Mouse (Mus musculus) stomach, embryonic 14.5 days (tissue): ENCODE measurements around the gene Trip4. TPM values are rescaled to one million over a fixed set of nuclear protein-coding genes. Genes with fewer than 3 reads are reported as not detected.
A peak's percentile ranks its signal among the peaks of the same experiment; 100 is the strongest.

Experiments used
- ATAC-seq: fragments of 200-750 bp; cut with Nextera tagmentation; 2 replicates; pipeline ENCODE4 v1.8.0; 2017; ENCODE audit warnings: low read depth, moderate TSS enrichment; ENCODE audit not compliant: insufficient number of reproducible peaks, insufficient read depth, low FRiP score
- H3K27ac ChIP-seq: fragments of 300-500 bp; sonication (generic); 2 replicates; pipeline ENCODE4 v1.5.1; 2014; ENCODE audit warnings: mild to moderate bottlenecking, low read length, moderate library complexity, mixed read lengths
- H3K27me3 ChIP-seq: fragments of 300-500 bp; sonication (generic); 2 replicates; pipeline ENCODE4 v1.6.1; 2014; ENCODE audit warnings: low read length, control low read depth, mixed read lengths; ENCODE audit not compliant: control insufficient read depth, insufficient read depth
- H3K36me3 ChIP-seq: fragments of 300-500 bp; sonication (generic); 2 replicates; pipeline ENCODE4 v1.6.1; 2014; ENCODE audit warnings: mild to moderate bottlenecking, control low read depth, low read length, moderate library complexity, mixed read lengths; ENCODE audit not compliant: control insufficient read depth, insufficient read depth
- H3K4me1 ChIP-seq: fragments of 300-500 bp; sonication (generic); 2 replicates; pipeline ENCODE4 v1.6.1; 2014; ENCODE audit warnings: low read length, control low read depth, mixed read lengths; ENCODE audit not compliant: control insufficient read depth, insufficient read depth
- H3K4me2 ChIP-seq: fragments of 300-500 bp; sonication (generic); replicated peaks from 2 replicates; pipeline ENCODE4 v1.6.1; 2014; ENCODE audit warnings: low read depth, low read length, control low read depth
- H3K4me3 ChIP-seq: fragments of 300-500 bp; sonication (generic); 2 replicates; pipeline ENCODE4 v1.5.1; 2014; ENCODE audit warnings: low read depth, low read length, control low read depth
- H3K9ac ChIP-seq: fragments of 300-500 bp; sonication (generic); replicated peaks from 2 replicates; pipeline ENCODE4 v1.6.1; 2014; ENCODE audit warnings: low read depth, mild to moderate bottlenecking, control low read depth, low read length, moderate library complexity, mixed read lengths
- H3K9me3 ChIP-seq: fragments of 300-500 bp; sonication (generic); 2 replicates; pipeline ENCODE4 v1.6.1; 2016; ENCODE audit warnings: low read depth, low read length, control low read depth; ENCODE audit not compliant: control insufficient read depth
- WGBS: fragments of 180-500 bp; shearing (Covaris S2); extraction: QIAGEN DNeasy Blood & Tissue Kit; methylation state at CpG from one replicate; pipeline ENCODE4 v1.1.7; 2014; 5-methylcytosine and 5-hydroxymethylcytosine counted together
- polyA plus RNA-seq: library from polyadenylated mRNA; unstranded; fragments of >200 nt; fragmentation: Nextera tagmentation; extraction: Ambion mirVana; gene quantifications from 2 replicates; pipeline ENCODE4 v1.2.1, GENCODE M21; 2014

The Trip4 gene
- polyA plus RNA-seq, 1 experiment from 2014 or later: 35.1 TPM

GRCm38 (mm10) chr9:65826226-65826587 lies 82.4 kb downstream of the Trip4 start:
- peak overlapping the region; percentile 62 for H3K4me2 ChIP-seq
- WGBS: 2% methylated on average over 4 of the region's 4 CpGs
- peak overlapping the region; percentile 89; the same call in 1 of the 2 replicates for H3K9ac ChIP-seq
- no peaks in the 10 kb centered on the region for H3K27me3 ChIP-seq
- H3K4me1 ChIP-seq: peaks cover 31% of the 10 kb centered on the region
- H3K36me3 ChIP-seq: no peaks in the 10 kb centered on the region
- H3K27ac ChIP-seq: peak overlapping the region; percentile 98
- H3K4me3 ChIP-seq: peak overlapping the region; percentile 73
- peak; percentile 28; the same call in 1 of the 2 replicates for ATAC-seq
- H3K9me3 ChIP-seq: no peaks in the 10 kb centered on the region

GRCm38 (mm10) chr9:65823716-65824462 lies 84.7 kb downstream of the Trip4 start:
- H3K27ac ChIP-seq: no peak overlapping the region

GRCm38 (mm10) chr9:65822011-65822410 lies 86.6 kb downstream of the Trip4 start:
- H3K9ac ChIP-seq: no peak overlapping the region
- H3K4me1 ChIP-seq: peaks cover 24% of the 10 kb centered on the region
- no peak for ATAC-seq
- H3K4me3 ChIP-seq: no peak overlapping the region
- H3K27ac ChIP-seq: no peak overlapping the region
- H3K27me3 ChIP-seq: no peaks in the 10 kb centered on the region
- H3K36me3 ChIP-seq: no peaks in the 10 kb centered on the region
- no peaks in the 10 kb centered on the region for H3K9me3 ChIP-seq
- 85% methylated on average over 4 of the region's 4 CpGs for WGBS
- no peak overlapping the region for H3K4me2 ChIP-seq

More at GRCm38 (mm10) chr9:65823716-65824462, 84.7 kb downstream of the Trip4 start:
- Histone ChIP-seq H3K36me3 (no peaks in the 10 kb centered on the region), H3K4me2 (no peak overlapping the region), H3K9ac (no peak overlapping the region), H3K9me3 (no peaks in the 10 kb centered on the region), H3K4me1 (peaks cover 31% of the 10 kb centered on the region), H3K27me3 (no peaks in the 10 kb centered on the region), H3K4me3 (no peak overlapping the region)
- WGBS: 65% methylated on average over 10 of the region's 10 CpGs
- no peak for ATAC-seq

GRCm38 (mm10) chr9:65820301-65820700 lies 88.3 kb downstream of the Trip4 start:
- Histone ChIP-seq H3K36me3 (no peaks in the 10 kb centered on the region), H3K4me3 (no peak overlapping the region), H3K4me1 (peaks cover 15% of the 10 kb centered on the region), H3K27ac (no peak overlapping the region), H3K27me3 (no peaks in the 10 kb centered on the region), H3K9ac (no peak overlapping the region), H3K4me2 (no peak overlapping the region), H3K9me3 (no peaks in the 10 kb centered on the region)
- ATAC-seq: no peak
- WGBS: 79% methylated on average over 2 of the region's 2 CpGs

GRCm38 (mm10) chr9:65818402-65818801 lies 90.2 kb downstream of the Trip4 start:
- H3K9me3 ChIP-seq: no peaks in the 10 kb centered on the region
- WGBS: 84% methylated on average over 2 of the region's 2 CpGs
- H3K27me3 ChIP-seq: no peaks in the 10 kb centered on the region
- no peak overlapping the region for H3K9ac ChIP-seq
- ATAC-seq: no peak
- H3K4me1 ChIP-seq: peaks cover 1% of the 10 kb centered on the region
- H3K36me3 ChIP-seq: no peaks in the 10 kb centered on the region
- no peak overlapping the region for H3K27ac ChIP-seq
- no peak overlapping the region for H3K4me2 ChIP-seq
- H3K4me3 ChIP-seq: no peak overlapping the region

- no peak overlapping the region for H3K9ac ChIP-seq
- H3K36me3 ChIP-seq: no peaks in the 10 kb centered on the region
- no peak overlapping the region for H3K27ac ChIP-seq
- no peak for ATAC-seq
- H3K4me3 ChIP-seq: no peak overlapping the region
- no peaks in the 10 kb centered on the region for H3K9me3 ChIP-seq
- no peaks in the 10 kb centered on the region for H3K4me1 ChIP-seq
- H3K4me2 ChIP-seq: no peak overlapping the region
- WGBS: 48% methylated on average over 2 of the region's 2 CpGs
- no peaks in the 10 kb centered on the region for H3K27me3 ChIP-seq
Observed at GRCm38 (mm10) chr9:65812841-65813240, 95.8 kb downstream of the Trip4 start.

GRCm38 (mm10) chr9:65811784-65812183 lies 96.8 kb downstream of the Trip4 start:
- Histone ChIP-seq H3K27me3 (no peaks in the 10 kb centered on the region), H3K4me2 (no peak overlapping the region), H3K27ac (no peak overlapping the region), H3K4me1 (no peaks in the 10 kb centered on the region), H3K9ac (no peak overlapping the region), H3K4me3 (no peak overlapping the region), H3K36me3 (no peaks in the 10 kb centered on the region), H3K9me3 (no peaks in the 10 kb centered on the region)
- no peak for ATAC-seq
- 83% methylated on average over 1 of the region's 1 CpGs for WGBS

GRCm38 (mm10) chr9:65807818-65808217 lies 100.8 kb downstream of the Trip4 start:
- Histone ChIP-seq H3K4me3 (no peak overlapping the region), H3K4me2 (no peak overlapping the region), H3K27me3 (no peaks in the 10 kb centered on the region), H3K36me3 (no peaks in the 10 kb centered on the region), H3K9ac (no peak overlapping the region), H3K4me1 (no peaks in the 10 kb centered on the region), H3K9me3 (no peaks in the 10 kb centered on the region), H3K27ac (no peak overlapping the region)
- no peak for ATAC-seq
- WGBS: 41% methylated on average over 1 of the region's 1 CpGs

GRCm38 (mm10) chr9:65807251-65807650 lies 101.3 kb downstream of the Trip4 start:
- no peak overlapping the region for H3K27ac ChIP-seq
- no peak overlapping the region for H3K9ac ChIP-seq
- no peak overlapping the region for H3K4me3 ChIP-seq
- no peaks in the 10 kb centered on the region for H3K4me1 ChIP-seq
- H3K4me2 ChIP-seq: no peak overlapping the region
- 76% methylated on average over 5 of the region's 5 CpGs for WGBS
- ATAC-seq: no peak
- no peaks in the 10 kb centered on the region for H3K9me3 ChIP-seq
- no peaks in the 10 kb centered on the region for H3K36me3 ChIP-seq
- H3K27me3 ChIP-seq: no peaks in the 10 kb centered on the region
